Mouse (Mus musculus): ENCODE data around the gene Gpr156.
"Not testable (repeated sequence)": the region's sequence is repeated elsewhere in the genome, so short reads cannot be mapped to it uniquely, and the experiment has no call there.

Gpr156 gene

DNA sequence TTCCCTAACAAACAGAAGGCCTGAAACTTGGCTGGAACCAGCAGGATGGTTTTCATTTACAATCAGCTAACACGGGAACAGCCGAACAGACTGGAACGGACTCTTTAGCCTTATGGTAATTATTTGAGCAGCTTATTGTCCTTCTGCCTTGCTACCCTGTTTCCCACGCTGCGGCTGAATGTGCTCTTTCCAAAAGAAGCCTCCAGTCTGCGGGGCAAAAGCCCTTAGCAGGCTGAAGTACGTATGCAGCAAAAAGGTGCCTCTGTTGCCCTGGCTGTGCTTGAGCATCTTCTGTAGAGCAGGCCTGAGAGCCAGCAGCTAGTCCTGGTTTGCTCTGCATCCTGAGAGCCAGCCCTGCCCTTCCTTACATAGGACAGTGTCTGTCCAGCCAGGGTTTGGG, 83.9 kb downstream of the Gpr156 start:
- in situ Hi-C loops (cut with MseI, MboI): no loop called here

DNA sequence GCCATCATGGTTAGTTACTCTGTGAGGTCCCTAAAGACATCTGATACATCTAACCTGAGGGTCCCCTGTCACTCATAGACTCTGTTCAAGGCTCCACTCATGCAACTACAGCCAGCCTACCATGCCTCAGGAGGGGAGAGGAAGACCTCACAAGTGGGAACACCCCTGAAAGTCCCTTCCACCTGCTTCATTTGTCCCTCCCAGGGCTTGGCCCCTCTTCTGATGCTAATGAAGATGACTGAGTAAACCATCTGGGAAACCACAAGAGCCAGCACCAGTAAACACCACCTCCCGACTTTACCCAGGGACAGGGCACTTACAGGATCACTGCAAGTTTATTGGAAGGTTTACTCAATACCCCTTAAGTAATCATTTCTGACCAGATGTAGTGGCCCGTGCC, 85.5 kb downstream of the Gpr156 start:
- in situ Hi-C loops (cut with MseI, MboI): no loop called here

DNA sequence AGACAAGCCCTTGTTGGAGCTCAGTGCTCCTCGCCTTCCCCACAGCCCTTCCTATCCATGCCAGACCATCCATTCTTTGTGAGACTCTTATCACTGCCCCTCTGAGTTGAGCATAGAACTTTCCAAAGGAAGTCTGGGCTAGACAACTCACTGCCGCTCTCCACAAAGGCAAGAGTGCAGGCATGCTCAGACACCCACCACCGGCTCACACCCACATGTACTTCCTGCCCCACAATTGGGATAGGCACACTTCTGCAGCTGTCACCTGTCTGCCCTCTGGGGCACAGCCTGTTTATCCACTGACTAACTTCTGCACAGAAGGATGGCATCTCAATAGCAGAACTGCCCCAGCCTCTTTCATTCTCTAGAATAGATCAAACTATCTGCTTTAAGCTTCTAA, 86.2 kb downstream of the Gpr156 start:
- in situ Hi-C loops (cut with MseI, MboI): no loop called here

DNA sequence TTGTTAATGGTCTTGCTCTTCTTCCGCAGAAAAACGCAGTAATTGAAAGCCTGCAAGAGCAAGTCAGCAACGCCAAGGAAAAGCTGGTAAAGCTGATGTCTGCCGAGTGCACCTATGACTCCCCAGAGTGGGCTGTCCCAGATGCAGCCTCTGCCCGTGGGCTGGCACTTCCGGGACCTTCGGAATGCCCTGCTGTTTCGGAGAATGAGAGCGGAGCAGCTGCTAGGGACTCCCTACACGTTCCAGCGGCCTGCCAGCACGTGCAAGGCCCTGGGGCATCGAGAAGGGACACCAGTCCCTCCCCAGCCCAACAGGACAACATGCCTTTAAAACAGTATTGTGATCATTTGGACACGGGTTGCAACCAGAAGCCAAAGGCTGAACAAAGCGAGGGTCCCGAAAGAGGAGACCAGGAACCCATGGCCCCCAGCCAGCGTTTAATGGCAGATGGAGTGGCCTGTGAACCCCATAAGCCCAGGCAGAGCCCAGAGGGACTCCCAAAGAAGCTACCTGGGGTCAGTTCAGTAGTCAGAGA, 88.3 kb downstream of the Gpr156 start:
- in situ Hi-C loops (cut with MseI, MboI): no loop called here

DNA sequence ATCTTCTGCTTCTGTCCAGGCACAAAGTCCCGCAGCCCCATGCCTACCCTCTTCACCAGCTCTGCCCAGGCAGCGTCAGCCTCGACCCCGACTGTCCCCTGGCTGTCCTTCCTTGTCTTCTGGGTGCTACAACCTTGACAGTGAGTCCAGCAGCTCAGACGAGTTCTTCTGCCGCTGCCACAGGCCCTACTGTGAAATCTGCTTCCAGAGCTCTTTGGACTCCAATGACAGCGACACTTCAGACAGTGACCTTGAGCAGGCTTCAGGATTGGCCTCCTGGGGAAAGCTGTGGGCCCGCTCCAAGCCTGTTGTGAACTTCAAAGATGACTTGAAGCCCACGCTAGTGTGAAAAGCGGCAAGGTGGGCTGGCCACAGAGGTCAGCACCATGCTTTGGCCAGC, 89.2 kb downstream of the Gpr156 start:
- in situ Hi-C loops (cut with MseI, MboI): no loop called here

DNA sequence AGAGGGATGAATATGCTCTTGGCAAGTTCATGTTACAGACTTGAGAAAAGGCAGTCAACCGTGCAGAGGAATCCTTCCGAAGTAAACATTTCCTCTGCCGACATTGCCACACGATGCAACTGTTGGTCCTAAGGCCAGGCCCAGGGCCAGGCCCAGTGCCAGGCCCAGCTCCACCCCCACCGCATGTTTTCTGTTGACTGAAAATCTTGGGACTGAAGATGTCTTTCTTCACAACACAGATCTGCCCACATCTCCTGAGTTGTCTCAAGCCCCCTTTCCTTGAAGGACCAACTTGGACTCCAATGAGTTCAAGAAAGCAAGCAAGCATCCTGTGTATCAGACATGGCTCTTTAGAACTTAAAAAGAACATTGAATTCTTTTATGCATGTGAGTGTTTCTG, 92.1 kb downstream of the Gpr156 start:
- in situ Hi-C loops (cut with MseI, MboI): no loop called here

DNA sequence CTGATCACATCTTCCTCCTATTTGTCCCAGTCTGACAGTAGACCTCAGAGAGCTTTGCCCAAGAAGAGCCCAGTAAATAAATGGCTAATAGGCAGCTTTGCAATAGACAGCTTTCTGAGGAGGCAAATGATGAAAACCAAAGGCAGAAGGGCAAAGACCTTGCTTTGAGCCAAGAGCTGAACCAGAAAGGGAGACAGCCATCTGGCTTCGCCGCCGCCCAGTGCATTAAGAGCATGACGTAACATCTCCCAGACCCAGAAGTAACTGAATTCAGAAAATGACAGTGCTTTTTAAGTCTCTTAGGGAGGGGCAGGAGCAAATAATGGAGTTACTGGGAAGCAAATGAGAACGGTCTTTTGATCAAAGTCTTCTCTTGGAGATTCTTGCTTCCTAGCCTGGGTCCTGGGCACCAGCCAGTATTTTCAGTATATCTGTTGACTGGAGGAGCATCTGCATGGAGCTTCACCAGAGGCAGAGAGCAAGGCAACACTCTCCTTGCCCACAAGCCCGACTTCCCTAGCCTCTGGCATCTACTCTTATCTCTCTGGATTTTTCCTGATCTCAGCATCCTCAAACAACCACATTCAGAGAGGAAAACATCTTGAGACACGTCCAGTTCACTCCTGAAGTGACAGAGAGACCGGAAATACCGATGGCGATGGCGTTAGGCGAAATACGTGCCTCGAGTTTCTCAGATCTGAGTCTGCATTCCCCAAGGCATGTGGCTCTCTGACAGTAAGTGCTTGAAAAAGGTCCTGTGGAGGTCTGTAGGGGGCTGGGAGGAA, 92.9 kb downstream of the Gpr156 start:
- in situ Hi-C loops (cut with MseI, MboI): no loop called here

DNA sequence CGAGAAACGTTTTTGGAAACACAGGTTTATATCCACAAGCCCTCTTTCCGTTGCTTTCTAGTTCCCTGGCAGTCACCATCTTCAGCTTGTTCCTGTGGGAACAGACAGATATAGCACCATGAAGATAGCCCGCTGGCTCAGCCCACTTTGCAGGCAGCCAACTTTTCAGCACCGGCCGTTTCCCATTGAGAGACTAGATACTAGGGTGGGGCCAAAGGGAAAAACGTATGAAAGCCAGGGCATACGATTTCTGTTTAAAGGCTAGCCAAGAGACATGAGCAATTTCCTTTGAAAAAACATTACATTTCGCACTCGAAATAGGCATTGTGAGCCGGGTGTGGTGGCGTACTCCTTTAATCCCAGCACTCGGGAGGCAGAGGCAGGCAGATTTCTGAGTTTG, 95.2 kb downstream of the Gpr156 start:
- in situ Hi-C loops (cut with MseI, MboI): no loop called here

DNA sequence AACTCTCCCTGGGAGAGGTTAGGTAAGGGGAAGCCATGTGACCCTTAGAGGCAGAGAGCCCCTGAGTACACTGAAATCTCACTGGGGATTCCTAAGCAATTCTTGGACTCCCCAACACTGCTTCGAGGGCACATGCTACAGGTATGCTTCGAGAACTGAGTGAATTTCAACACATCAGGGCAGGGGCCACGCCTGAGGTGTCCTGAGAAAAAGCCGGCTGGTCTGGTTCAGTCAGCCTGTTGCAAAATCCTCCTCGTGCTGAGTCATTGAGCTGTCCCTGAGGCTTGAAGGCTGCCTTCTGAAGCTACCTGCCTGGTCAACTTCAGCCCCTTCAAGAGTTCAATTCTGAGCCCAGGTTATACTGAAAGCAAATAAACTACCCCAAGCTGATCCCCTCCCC, 96.1 kb downstream of the Gpr156 start:
- in situ Hi-C loops (cut with MseI, MboI): no loop called here

DNA sequence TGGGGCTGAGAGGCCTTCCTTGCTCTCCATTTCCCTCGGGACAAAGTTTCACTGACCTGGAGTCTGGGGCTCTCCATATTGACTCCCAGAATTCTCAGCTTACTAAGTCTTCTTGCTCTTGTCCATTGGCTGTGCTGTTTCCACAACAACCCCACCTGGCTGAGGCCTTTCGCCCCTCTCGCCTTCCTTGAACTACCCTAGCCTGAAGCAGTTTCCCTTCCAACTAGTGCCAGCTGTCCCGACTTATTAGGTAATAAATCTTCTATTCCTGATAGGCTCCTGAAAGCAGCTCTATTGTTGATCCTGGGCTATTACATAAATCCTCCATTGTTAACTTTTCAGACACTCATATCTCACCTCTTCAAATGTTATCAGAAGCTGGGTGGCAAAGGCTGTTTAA, 96.6 kb downstream of the Gpr156 start:
- in situ Hi-C loops (cut with MseI, MboI): no loop called here

DNA sequence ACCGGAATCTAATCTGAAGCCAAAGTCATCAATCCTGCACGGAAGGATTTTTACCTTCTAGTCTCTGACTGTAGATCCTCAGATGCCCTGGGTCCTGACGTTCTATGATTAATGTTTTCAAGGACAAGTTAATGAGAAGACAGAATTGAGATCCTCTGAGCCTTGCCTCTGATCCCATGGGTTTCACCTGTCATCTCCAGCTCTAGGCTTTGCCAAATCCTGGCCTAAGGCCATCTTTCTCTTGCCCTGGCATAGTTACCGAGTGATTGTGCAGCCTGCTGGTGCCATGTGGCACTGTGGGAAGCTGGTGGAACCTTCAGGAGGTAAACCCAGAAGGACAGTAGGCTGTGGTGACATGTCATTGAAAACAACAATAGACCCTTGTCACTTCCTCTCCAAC, 98.7 kb downstream of the Gpr156 start:
- in situ Hi-C loops (cut with MseI, MboI): no loop called here

DNA sequence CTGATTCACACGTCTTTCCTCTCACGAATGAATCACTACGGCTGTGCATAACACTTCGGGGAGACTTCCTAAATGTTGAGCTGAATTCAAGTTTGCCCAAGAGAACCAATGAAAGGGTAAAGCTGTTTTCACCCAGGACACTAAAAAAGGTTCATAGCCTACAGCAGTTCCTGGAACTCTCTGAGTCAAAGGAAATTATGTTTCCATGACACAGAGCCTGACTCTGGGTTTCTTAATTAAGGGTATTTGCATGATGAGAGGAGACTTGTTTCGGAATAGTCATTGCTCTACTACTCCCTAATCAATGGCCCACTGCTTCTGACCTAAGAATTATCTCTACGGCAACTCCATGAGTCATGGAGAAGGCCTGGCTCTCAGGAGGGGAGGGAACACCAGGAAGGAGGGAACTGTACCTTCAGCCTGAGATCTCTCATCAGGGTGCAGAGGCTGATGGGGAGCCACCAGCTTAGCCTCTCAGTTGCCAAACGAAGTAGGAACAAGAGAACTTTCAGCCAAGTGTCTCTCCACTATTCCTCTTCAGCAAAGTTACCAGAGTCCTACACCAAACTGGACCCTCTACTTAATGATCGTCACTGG, 100.7 kb downstream of the Gpr156 start:
- in situ Hi-C loops (cut with MseI, MboI): no loop called here

DNA sequence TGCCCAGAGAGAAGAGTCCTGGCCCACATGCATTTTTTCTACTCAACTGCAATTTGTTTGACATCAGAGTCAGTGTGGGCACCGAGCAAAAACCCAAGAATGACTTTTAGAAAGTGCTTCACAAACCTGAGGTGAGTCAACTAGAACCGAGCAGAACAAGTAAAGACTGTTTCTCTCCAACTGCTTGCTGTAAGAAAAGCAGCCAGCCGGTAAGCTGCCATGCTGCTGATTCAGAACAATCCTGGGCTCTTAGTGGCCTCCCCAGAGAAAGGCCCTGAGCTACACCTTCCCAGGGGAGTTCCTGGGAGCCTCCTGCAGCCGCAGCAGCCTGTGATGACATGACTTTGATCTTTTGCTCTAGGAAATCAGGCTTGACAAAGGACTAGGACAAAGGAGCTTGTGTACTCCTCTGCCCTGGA, 101.7 kb downstream of the Gpr156 start:
- in situ Hi-C loops (cut with MseI, MboI): no loop called here

DNA sequence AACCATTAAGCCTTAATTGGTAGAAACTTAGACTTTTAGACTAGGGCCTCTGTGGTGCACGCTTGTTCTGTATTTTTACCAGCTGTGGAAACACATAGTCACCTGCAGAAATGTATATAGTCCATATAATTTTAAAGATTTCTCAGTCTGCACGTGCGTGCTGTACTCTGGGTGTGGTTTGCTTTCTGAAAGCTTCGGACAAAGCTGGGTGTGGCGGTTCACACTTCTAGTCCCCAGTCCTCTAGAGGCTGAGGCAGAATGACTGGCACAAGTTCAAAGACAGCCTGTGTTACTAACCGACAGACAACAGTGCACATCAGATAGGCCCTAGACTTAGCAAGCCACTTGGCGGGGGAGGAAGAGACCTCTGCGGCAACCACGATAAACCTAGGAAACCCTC, 116.3 kb downstream of the Gpr156 start:
- in situ Hi-C loops (cut with MseI, MboI): no loop called here

DNA sequence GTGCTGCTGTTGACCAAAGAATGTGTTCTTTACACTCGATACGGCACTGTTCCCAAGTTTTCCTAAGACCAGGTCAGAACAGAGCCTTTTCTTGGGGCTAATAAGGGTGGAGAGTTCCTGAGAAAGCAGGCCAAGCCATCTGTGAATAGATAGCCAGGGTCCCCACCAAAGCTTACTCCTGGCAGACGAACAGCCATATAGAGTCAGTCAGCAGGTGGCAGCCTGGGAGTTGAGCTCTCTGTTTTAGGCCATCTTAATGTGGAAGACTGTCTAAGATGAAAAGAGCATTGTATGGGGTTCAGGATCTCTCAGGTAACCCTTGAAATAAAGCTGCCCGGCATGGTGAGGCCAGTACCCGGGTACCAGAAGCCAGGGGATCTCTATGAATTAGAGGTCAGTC, 116.8 kb downstream of the Gpr156 start:
- in situ Hi-C loops (cut with MseI, MboI): no loop called here

DNA sequence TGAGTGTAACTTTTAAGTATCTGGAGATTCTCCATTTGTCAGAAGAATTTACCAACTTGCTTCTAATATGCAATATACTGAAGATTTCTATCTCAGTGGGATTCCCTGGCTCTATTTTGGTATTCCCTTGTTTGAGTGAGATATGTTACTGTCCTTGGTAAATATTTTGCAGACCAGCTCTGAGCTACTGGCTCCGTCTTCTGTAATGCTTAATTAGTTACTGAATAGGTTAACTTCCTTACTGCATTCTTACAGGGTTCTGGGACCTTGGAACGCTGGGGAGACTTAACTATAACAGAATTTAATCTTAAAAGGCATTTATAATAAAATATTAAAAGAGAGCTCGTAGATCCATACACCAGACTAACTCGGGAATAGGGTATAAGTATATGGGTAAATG, 121.8 kb downstream of the Gpr156 start:
- in situ Hi-C loops (cut with MseI, MboI): not testable (repeated sequence)

DNA sequence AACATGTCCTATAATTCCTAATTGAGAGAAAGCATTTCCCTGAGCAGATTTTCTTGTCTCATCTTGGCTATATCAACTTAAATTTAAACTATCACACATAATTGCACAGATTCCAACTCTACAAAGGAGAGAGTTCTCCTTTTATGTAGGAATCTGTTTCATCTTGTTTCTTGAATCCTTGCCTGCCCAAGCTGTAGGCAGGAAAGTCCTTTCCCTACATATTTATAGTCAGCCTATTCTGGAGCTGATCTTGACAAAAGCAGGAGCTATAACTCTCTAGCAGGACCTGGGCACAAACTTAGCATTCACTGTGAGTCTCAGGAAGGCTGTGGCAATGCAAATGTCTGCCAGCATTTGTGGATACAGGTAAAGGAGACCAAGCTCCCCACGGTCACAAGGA, 125.9 kb downstream of the Gpr156 start:
- in situ Hi-C loops (cut with MseI, MboI): no loop called here

DNA sequence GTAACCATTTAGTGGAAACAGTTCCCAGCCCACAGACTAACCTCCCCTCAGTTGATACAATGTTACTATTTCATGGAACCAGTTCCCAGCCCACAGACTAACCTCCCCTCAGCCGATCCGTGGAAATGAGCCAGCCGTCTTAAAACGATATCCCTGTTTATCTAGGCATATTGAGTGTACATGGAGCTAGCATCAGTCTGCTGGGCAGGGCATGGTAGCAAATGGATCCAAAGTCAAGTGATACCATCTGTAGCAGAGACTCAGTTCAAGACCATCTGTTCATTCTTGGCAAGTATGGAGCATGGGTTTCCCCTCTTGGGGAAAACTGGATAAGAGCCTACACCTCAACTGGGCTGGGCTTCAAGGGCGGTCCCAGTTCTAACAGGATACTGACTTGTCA, 128.3 kb downstream of the Gpr156 start:
- in situ Hi-C loops (cut with MseI, MboI): no loop called here

DNA sequence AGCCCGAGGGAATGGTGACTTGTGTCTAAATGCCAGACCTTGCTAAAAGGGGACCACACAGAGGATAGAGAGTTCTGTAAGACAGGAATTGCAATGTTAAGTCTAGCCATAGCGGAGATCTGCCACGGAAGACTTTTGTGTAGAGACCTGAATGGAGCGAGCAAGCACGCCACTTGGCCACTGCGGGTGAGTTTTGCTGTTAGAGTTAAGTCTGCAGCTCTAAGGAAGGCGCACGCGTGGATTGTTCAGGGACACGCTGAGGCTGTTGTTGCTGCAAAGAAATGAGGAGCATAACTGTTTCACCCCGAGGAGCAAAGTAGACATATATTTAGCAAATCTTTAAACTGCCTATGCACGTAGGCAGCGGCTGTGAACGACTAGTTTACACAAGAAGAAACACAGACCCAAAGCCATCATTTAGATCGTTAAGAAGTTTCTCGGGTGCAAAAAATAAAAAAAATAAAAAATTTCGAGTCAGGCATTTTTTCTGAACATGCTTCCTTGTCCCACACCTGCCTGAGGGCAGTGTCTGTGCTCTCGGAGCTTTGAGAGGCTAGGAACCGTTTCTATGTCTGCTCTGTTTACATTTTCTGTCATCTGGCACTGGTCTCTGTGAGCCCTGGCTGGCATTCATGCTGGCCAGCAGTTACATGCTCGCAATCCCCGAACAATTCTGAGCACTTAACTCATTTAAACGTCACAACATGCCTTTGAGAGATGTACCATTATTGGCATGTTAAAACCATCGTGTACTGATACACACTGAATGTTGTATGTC, 131.7 kb downstream of the Gpr156 start:
- in situ Hi-C loops (cut with MseI, MboI): no loop called here

Measured in mouse trophoblast stem cell (cell line).